Mouse (Mus musculus): ENCODE data around the gene Adap1.
"Not testable (repeated sequence)": the region's sequence is repeated elsewhere in the genome, so short reads cannot be mapped to it uniquely, and the experiment has no call there.

Adap1 gene

GRCm38 (mm10) chr5:139349713-139350112 is 24.3 kb upstream of the Adap1 start:
- no peak for DNase-seq

- DNase-seq: no peak
Measured at GRCm38 (mm10) chr5:139347225-139347624, 21.8 kb upstream of the Adap1 start.

- no peak for DNase-seq
Measured at GRCm38 (mm10) chr5:139345364-139345714, 19.9 kb upstream of the Adap1 start.

GRCm38 (mm10) chr5:139344687-139345363 is 19.4 kb upstream of the Adap1 start:
- peak; percentile 96 for DNase-seq

- DNase-seq: peak; percentile 85
Measured at GRCm38 (mm10) chr5:139344021-139344686, 18.7 kb upstream of the Adap1 start.

- DNase-seq: no peak
Measured at GRCm38 (mm10) chr5:139338891-139339290, 13.5 kb upstream of the Adap1 start.

GRCm38 (mm10) chr5:139338403-139338802 is 13.0 kb upstream of the Adap1 start:
- DNase-seq: no peak

- DNase-seq: no peak
Measured at GRCm38 (mm10) chr5:139337826-139338370, 12.5 kb upstream of the Adap1 start.

- no peak for DNase-seq
Measured at GRCm38 (mm10) chr5:139335634-139336033, 10.2 kb upstream of the Adap1 start.

GRCm38 (mm10) chr5:139334394-139334793 is 9.0 kb upstream of the Adap1 start:
- not testable (repeated sequence) for DNase-seq

GRCm38 (mm10) chr5:139333301-139334013 is 8.0 kb upstream of the Adap1 start:
- no peak for DNase-seq

- no peak for DNase-seq
Measured at GRCm38 (mm10) chr5:139332590-139333272, 7.3 kb upstream of the Adap1 start.

- DNase-seq: peak; percentile 75
Measured at GRCm38 (mm10) chr5:139331742-139332141, 6.3 kb upstream of the Adap1 start.

- DNase-seq: no peak
Measured at GRCm38 (mm10) chr5:139330766-139331165, 5.3 kb upstream of the Adap1 start.

GRCm38 (mm10) chr5:139327634-139328020 is 2.2 kb upstream of the Adap1 start:
- DNase-seq: no peak

- DNase-seq: no peak
Measured at GRCm38 (mm10) chr5:139326986-139327633, 1.7 kb upstream of the Adap1 start.

- no peak for DNase-seq
Measured at GRCm38 (mm10) chr5:139326111-139326696, 782 bp upstream of the Adap1 start.

GRCm38 (mm10) chr5:139324691-139325394 is 579 bp downstream of the Adap1 start:
- DNase-seq: peak; percentile 59

- no peak for DNase-seq
Measured at GRCm38 (mm10) chr5:139324045-139324491, 1.4 kb downstream of the Adap1 start.

GRCm38 (mm10) chr5:139323260-139323924 is 2.0 kb downstream of the Adap1 start:
- no peak for DNase-seq

GRCm38 (mm10) chr5:139321331-139321730 is 4.1 kb downstream of the Adap1 start:
- DNase-seq: no peak

Data from thymus, postnatal 14 days (tissue).